Mouse (Mus musculus): ENCODE measurements around the gene Ptov1.

DNA sequence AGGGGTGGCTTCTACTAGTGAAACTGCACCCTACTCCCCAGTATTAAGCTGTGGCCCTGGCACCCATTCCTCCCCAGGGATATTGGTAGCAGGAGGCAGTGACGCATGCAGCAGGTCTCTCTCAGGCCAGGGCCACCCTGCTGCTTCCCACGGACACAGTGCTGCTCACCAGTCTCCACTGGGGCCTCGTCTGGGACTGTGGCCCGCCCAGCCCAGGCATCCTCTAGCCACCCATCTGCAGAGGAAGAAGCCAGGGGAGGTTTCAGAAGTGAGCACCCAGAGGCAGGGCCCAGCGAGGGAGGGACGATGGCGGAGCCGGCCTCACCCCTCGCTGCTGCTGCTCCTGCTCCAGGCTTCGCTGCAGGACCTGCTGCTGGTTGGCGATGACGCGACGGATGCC lies 6.4 kb downstream of the Ptov1 start:
- no peak for TF ChIP-seq POLR2A (IDR thresholded peaks at IDR 0.05; ENCODE audit: low read depth, low read length)
- TF ChIP-seq CTCF (IDR thresholded peaks at IDR 0.05; ENCODE audit: extremely low read depth, insufficient read depth, insufficient read length, insufficient replicate concordance): no peak
